In the genomic region with DNA sequence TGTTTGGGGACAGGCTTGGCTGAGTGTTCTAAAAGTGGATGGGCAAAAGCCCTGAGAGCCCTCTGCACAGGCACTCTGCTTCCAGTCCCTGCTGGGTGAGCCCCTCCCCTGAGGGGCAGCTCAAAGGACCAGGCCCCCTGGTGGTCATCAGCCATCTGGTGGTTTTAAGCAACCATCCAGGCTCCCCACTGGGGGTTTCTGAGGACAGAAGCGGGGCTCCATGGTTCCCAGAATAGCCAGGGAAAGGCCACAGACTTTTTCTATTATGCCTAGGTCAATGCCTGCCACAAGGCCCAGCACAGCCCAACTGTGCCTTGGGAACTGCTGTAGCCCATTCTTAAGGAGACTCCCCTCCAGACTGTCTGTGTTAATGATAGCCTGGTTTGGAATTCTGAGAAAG, we compare ENCODE assay signal across 10 mouse cellular contexts.
DNase-seq lines count a peak whose midpoint lies in the region; ATAC-seq lines count a peak whose summit lies in the region.
"Had no signal": no experiment of that assay in that cellular context is flagged by ENCODE, and none has a peak within 500 bp of the region (broad histone marks: within the 10 kb centered on the region; RNA-seq: fewer than 3 reads in every experiment).

No protein-coding gene starts in this region.

- peak; percentile 73 for ATAC-seq in forebrain, embryonic 12.5 days (ENCODE audit: low FRiP score)
- peak; percentile 57 for ATAC-seq in midbrain, embryonic 14.5 days (ENCODE audit: low FRiP score, low TSS enrichment)
- no peak for ATAC-seq in inflammation-experienced regulatory T-cells, adult 6 months

- peaks cover 27% of the 10 kb centered on the region for H3K27me3 ChIP-seq in forebrain, embryonic 12.5 days
- H3K27me3 ChIP-seq in midbrain, embryonic 14.5 days (ENCODE audit: control insufficient read depth, insufficient read depth, low read length), result no peaks in the 10 kb centered on the region
- H3K27me3 ChIP-seq: heart, embryonic 15.5 days; liver, embryonic 15.5 days had no signal

- peaks cover 42% of the 10 kb centered on the region for H3K4me1 ChIP-seq in forebrain, embryonic 12.5 days
- peaks cover 40% of the 10 kb centered on the region for H3K4me1 ChIP-seq in midbrain, embryonic 14.5 days (ENCODE audit: control insufficient read depth, insufficient read depth, low read length)
- H3K4me1 ChIP-seq: heart, embryonic 15.5 days; liver, embryonic 15.5 days had no signal

- no peaks in the 10 kb centered on the region for H3K36me3 ChIP-seq in forebrain, embryonic 12.5 days (replicated peaks)
- H3K36me3 ChIP-seq in midbrain, embryonic 14.5 days (ENCODE audit: control insufficient read depth, insufficient read depth, low read length), result no peaks in the 10 kb centered on the region
- H3K36me3 ChIP-seq: heart, embryonic 15.5 days; liver, embryonic 15.5 days had no signal

- peak; percentile 50 to 61 for DNase-seq in layer of hippocampus, postnatal 10 days (ENCODE audit: low spot score in 2 of 2)
- no peak for DNase-seq in layer of hippocampus, adult 9-11 months
- peak; percentile 59 for DNase-seq in cerebellum, adult 11 months
- peak; percentile 69 for DNase-seq in midbrain, embryonic 14.5 days
- no peak for DNase-seq in spleen, adult 12 weeks (ENCODE audit: low spot score)
- no peak for DNase-seq in kidney, postnatal 25 days

- no peak overlapping the region for H3K9ac ChIP-seq in forebrain, embryonic 12.5 days
- H3K9ac ChIP-seq in midbrain, embryonic 14.5 days (replicated peaks; ENCODE audit: low read length), result no peak overlapping the region
- H3K9ac ChIP-seq: heart, embryonic 15.5 days; liver, embryonic 15.5 days had no signal

- no peaks in the 10 kb centered on the region for H3K9me3 ChIP-seq in forebrain, embryonic 12.5 days
- H3K9me3 ChIP-seq in midbrain, embryonic 14.5 days (ENCODE audit: control insufficient read depth, low read length), result no peaks in the 10 kb centered on the region
- H3K9me3 ChIP-seq: heart, embryonic 15.5 days; liver, embryonic 15.5 days had no signal

- 0% methylated on average over 1 of the region's 1 CpGs for WGBS in forebrain, embryonic 12.5 days
- WGBS in midbrain, embryonic 14.5 days, result 6% methylated on average over 1 of the region's 1 CpGs

- H3K27ac ChIP-seq in forebrain, embryonic 12.5 days, result peak overlapping the region; percentile 14
- no peak overlapping the region; the same call in 1 of the 2 replicates for H3K27ac ChIP-seq in midbrain, embryonic 14.5 days (replicated peaks; ENCODE audit: low read depth, low read length)
- H3K27ac ChIP-seq: heart, embryonic 15.5 days; liver, embryonic 15.5 days had no signal

- no peak overlapping the region for H3K4me2 ChIP-seq in forebrain, embryonic 12.5 days
- no peak overlapping the region for H3K4me2 ChIP-seq in midbrain, embryonic 14.5 days (ENCODE audit: low read length)
- H3K4me2 ChIP-seq: heart, embryonic 15.5 days; liver, embryonic 15.5 days had no signal

- no peak overlapping the region for H3K4me3 ChIP-seq in forebrain, embryonic 12.5 days (replicated peaks)
- no peak overlapping the region for H3K4me3 ChIP-seq in midbrain, embryonic 14.5 days (replicated peaks; ENCODE audit: low read depth, low read length)
- H3K4me3 ChIP-seq: heart, embryonic 15.5 days; liver, embryonic 15.5 days had no signal

Comparison
In these comparisons a context has a peak if more than half of its experiments do, and no peak if none do; other contexts are left out.
1. DNase-seq: peak in layer of hippocampus, postnatal 10 days (2 of 2), cerebellum, adult 11 months (single experiment) and midbrain, embryonic 14.5 days (single experiment); none in layer of hippocampus, adult 9-11 months (single experiment), spleen, adult 12 weeks (single experiment) and kidney, postnatal 25 days (0 of 2).